Mouse (Mus musculus) gastrocnemius, postnatal 36 days (tissue): ENCODE results near the gene Ostc. TPM values are rescaled to one million over a fixed set of nuclear protein-coding genes. Genes with fewer than 3 reads are reported as not detected.

Experiments used
- DNase-seq, 2 experiments: peaks; one replicate each; pipeline ENCODE4 v3.0.0; 2022
- intact Hi-C: fragments of 180-260 bp; cut with DNase I; formaldehyde crosslinking; loops from one replicate; pipeline ENCODE4 v1.15.1; 2025
- long read RNA-seq, 2 experiments: library from polyadenylated mRNA; stranded (forward); transcript quantifications; one replicate each; pipeline ENCODE4 v2.0.0; 2021
- total RNA-seq, 2 experiments: library from RNA; stranded (reverse); gene quantifications; 2 replicates each; pipeline ENCODE4 v1.2.3; 2021

Gene Ostc
- total RNA-seq = 10 to 100 TPM; 28.9 to 33.4 TPM
- long read RNA-seq, experiment 1, transcript Ostc-201 (4 exons, 1,067 nt) = major isoform, 58 of 61 reads
- long read RNA-seq, experiment 1, partial matches to known transcripts = 0 of 61 reads
- long read RNA-seq, experiment 1, other reads (novel, unspliced or antisense) = 0 of 61 reads
- long read RNA-seq, experiment 2, transcript Ostc-201 (4 exons, 1,067 nt) = major isoform, 64 of 64 reads
- long read RNA-seq, experiment 2, partial matches to known transcripts = 0 of 64 reads
- long read RNA-seq, experiment 2, other reads (novel, unspliced or antisense) = 0 of 64 reads

DNA sequence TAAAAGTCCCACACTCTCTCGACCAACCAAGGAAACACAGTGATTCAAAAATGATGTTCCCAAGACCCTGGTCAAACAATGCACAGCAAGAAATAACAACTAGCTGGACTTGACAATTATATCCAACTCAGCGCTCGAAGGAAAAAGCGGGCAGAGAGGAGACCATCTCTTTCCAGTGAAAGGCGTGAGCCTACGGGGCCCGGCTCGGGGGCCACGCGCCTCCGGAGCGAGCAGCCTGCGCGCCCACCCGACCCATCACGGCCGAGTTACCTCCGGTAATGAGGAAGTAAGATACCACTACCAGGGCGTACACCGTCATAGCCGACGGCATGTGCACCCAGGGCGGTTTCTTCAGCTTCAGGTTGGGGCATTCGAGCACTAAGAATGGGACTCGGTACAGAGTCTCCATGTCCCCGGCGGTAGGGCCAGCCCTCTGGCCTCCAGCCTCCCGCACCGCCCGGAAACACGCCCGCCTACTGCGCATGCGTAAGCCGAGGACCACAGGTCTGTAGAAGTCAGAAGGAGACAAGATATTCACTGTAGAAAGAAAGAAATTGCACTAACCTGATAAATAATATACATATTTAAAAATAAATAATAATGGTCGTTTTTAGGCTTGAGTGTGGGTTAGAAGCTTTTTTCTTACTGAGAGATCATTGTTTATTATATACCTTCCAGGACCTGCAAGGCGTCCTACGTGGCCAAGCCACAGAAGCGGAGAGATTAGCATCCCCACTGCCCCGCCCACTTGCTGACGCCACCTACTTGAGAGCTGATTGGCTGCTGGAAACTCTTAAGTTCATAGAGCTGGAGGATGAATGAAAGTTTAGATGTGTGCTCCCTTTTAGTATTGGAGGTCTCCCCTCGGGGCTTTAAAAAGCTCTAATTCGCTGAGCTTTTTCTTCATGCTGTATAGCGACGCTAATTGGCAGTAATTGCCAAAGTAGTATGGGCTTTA lies at the start of gene Ostc:
Gene Ostc, minus strand, starts transcription at position 478 of the 958 bp plus-strand sequence.
- intact Hi-C loops = no loop called here
- DNase-seq = peak; percentile 89 to 95

DNA sequence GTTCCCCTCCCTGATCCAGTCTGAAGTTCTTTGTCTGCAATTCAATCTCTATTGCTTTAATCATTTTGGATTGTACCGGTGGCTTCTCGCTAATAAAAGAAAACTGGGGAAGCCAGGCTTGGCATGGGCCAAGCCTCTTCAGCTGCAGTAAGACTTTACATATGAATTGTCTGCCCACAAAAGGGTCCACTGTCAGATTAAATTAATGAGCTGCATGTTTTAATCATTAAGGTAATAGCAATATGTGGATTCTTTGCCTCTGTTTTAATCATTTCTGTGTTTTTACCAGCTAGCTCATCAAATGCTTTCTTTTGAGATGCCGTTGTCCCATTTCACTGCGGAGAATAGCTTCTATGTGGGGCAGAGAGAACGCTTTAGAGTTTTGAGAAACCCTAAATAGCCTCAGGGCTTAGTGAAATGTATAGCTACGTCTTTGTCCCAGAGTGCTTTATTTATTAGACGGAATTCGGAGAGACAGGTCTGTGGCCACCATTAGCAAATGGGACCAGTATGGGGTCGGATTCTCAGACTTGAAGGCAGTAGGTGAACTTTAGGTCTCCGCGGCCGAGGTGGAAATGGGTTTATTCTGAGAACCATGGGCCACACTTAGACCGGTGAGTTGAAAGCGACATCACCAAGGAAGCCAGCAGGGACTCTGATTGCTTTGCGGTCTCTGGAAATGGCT lies 49.1 kb upstream of the Ostc start:
- intact Hi-C loops = no loop called here
- DNase-seq = no peak

DNA sequence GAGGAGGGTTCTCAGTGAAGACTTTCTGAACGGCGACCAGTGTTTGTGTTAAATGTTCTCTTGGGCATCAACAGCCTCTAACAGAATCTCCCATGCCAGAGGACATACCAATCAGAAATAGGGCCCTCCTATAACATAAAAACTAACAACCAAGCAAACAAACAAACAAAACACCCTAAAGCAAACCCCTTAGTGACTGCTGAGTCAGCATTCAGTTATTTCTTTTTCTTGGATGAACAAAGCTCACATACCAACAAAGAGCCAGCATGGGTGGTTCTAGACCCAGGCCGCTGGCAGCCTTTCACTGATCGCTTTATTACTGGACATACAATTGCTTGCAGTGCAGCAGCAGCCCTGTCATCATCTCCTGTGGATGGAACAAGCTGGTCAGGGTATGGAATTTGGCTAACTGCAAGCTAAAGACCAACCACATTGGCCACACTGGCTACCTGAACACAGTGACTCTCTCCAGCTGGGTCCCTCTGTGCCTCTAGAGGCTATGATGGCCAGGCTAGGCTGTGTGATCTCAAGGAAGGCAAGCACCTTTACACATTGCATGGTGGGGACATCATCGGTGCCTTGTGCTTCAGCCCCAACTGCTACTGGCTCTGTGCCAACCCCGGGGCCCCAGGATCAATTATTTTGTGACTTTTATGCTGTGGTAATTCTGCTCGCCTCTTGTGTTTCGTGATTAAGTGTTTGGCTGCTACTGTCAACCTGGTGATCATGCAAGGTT lies 48.0 kb upstream of the Ostc start:
- intact Hi-C loops = no loop called here
- no peak for DNase-seq

DNA sequence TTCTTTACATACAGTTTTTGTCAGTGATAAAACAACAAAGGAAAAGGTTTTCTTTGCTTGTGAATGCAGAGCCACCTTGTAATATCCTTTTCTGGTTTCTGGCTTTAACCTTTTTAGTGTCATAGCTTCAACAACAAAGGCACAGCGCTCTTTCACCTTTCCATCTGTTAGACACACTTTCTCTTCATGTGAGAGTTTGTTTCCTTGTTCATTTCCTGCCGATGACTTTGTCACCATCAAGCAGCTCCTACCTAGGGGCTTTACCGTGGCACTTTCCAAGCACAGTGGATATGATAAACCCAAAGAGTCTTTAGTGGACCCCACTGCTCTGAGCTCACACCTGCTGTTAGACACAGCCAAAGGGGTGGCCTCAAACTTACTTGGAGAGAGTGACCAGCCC lies 40.0 kb upstream of the Ostc start:
- intact Hi-C loops = no loop called here
- DNase-seq = no peak

DNA sequence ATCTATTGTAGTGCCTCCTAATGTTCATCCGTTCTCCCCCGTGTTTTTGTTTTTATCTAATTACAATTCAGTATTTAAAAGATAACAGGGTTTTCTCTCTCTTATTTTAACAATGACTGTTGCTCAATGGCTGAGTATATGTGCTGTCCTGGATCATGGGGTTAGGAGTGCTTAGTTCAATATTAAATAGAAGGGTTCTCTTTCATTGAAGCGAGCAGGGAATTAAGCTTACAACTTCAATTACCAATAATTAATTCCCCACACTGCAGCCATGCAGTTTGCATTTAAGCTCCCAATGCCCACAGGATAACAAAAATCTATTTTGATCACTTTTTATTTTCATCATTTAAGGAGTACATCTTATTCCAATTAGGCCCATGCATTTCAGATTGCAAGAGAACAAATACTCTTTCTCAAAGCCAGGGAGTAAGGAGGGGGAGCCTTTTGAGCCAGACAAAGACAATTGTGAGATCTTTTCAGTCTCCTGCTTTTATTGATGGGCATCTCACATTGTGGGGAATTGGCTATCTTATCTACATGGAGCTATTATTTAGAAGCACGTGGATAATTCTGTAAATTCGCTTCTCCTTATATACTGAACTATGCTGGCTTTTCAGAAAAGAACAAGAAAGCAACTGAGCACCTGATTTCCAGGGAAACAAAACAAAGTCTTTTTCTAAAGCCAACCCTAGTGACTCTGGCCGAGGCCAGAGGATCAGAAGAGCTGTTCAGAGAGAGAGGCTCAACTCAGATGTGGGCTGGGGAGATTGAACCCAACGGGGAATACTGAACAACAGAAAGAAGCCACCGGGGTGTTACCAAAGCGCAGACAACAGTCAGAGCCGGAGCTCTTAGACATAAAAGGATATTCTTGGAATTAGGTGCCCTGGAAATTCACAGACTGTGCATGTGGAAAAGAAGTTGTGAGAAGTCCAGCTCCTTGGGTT lies 37.7 kb upstream of the Ostc start:
- intact Hi-C loops = no loop called here
- no peak for DNase-seq

DNA sequence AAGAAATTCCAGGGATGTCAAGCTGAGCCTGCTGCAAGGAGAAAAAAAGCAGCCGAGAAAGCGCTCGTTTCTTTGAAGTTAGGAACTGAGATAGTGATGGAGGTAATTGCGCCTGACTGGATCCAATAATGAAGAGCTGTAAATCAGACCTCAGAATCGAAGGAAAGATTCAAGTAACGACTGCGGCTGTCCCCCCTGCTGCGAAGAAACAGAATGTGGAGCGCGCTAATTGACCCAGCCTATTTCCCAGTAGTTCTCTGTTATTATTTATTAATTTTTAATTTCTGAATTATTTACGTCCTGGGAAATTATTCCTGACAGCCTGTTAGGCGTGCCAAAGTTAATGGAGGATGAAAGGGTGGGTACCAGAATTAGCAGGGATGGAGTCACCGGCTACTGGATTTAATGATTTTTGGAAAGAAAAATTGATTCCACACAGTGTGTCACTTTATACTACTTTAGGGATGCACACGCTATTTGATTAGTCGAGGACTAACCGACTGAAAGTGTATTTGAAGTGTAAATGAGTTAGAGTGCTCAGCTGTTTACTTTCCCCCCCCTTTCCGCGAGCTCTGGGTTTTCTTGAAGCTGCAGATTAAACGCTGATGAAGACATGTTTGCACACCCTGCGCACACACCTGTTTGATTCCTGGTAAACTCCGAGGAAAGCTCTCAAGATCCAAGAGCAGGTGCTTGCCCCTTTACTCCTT lies 28.6 kb upstream of the Ostc start:
- no peak for DNase-seq
- intact Hi-C loops = no loop called here

DNA sequence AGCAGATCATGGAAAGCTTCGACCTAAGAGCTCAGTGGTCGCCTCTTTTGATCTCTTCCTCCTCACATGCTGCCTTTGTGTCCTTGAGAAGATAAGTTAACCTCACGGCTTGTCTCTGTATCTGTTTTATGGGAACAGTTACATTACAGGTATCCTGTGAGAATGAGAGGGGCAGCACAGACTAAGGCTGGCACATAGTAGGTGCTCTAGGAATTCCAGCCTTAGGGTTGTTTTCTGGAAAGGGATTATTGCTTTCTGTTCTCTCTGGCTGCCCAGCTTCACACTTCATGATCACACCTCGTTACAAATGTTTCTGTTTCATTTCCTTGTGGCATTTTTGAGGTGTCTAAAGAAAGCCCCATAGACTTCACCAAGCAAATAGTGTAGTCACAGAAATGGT lies 27.5 kb upstream of the Ostc start:
- DNase-seq = no peak
- intact Hi-C loops = no loop called here

DNA sequence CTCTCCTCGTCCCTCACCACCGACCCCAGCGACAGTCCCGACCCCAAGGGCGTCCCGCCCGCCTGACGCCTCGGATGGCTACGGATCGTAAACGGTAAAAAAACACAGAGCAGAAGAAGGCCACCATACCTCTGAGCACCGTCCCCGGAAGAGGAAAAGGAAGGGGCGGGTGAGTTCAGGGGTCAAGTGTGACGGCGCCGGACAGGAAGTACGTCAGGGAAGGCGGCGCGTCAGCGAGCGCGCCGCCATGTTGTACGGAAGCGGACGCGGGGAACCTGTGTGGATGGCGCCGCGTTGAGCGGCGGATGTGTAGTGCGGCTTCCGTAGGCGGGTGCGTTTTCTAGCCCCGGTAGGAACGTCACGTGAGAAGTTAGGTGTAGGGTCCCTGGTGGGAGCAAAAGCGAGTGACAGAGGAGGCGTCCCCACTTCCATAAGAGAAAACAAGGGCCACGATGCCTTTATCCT lies 21.0 kb upstream of the Ostc start, which contains the start of gene Rpl34:
Gene Rpl34, minus strand, starts transcription at position 210 of the 465 bp plus-strand sequence.
- intact Hi-C loops = no loop called here
- peak; percentile 88 to 89 for DNase-seq

DNA sequence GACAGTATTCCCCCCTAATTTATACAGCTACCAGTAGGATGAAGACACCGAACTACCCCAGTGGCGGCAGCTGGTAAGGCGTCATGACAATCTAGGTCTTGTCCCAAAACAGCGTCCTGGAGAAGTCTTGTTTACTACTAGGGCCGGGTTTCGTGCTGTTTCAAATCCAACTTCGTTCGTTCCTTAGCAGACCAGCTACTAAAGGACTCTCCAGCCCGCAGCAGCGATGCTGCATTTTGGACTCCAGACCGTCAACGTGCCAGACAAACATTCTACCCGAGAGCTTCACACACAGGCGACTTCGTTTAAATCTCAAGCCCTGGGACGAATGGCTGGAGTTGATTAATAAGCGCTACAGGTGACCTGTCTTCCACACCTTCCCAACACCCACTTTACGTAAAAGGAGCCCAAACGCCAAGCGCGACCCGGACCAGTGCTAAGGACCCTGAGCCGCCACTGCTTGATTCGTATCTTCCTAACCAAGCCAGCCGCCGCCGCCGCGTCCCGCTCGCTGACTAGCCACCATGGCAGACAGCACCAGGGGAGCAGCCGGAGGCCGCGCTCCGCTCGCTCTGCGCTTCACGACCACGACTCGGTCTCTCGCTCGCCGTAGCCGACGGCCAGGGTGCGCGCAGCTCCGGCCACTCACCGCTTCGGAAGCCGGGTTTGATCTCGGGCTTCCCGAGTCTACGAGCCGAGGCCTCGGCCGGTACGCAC lies 20.4 kb upstream of the Ostc start:
- intact Hi-C loops = no loop called here
- peak in 1 of 2 experiments; percentile 5 for DNase-seq

DNA sequence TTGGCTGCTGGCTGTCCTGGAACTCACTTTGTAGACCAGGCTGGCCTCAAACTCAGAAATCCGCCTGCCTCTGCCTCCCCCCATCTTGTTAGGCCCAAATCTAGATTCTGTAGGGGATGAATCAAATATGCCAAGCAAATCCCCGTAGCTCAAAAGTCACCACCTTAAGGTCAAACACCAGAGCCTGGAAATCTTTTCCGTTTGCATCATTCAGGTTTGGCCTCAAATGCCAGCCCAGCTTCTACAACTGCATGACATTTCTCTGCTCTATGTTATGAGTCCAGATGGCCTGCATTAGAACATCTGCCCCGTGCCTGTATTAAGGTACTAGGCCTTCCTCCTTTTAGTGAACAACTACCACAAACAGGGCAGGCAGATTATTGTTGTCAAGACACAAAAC lies 18.4 kb upstream of the Ostc start:
- intact Hi-C loops = no loop called here

DNA sequence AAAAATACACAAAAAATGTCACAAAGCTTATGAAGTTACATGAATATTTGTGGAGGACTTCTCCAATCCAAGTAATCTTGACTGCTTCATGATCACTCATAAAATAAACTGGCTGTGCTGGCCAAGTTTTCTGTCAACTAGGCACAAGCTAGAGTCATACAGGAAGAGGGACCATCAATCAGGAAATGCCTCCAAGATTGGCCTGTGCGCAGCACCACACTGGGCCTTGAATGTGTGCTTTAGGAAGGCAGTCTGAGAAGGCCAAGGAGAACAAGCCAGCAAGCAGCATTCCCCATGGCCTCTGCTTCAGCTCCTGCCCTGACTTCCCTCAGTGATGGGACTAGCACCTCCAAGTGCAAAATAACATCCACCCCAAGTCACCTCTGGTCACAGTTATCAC lies 17.8 kb upstream of the Ostc start:
- intact Hi-C loops = no loop called here
- no peak for DNase-seq

More for the DNA sequence above, 18.4 kb upstream of the Ostc start:
- DNase-seq = no peak

DNA sequence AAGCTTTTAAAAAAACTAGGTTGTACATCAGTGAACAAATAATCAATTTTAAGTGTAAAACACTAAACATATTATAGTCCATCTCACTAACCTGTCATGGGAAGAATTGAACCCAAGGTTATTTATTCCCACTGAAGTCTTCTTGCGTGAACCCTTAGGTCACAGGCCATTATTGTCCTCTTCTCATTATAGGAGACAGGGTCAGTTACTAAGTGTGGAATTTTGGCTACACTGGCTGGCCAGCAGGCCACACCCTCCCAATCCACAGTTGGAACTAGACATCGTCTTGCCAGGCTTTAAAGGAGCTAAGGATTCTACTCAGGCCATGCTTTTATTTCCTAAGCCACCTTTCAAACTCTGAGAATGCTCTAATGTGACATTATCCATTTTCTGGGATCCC lies 16.5 kb upstream of the Ostc start:
- intact Hi-C loops = no loop called here
- DNase-seq = no peak

DNA sequence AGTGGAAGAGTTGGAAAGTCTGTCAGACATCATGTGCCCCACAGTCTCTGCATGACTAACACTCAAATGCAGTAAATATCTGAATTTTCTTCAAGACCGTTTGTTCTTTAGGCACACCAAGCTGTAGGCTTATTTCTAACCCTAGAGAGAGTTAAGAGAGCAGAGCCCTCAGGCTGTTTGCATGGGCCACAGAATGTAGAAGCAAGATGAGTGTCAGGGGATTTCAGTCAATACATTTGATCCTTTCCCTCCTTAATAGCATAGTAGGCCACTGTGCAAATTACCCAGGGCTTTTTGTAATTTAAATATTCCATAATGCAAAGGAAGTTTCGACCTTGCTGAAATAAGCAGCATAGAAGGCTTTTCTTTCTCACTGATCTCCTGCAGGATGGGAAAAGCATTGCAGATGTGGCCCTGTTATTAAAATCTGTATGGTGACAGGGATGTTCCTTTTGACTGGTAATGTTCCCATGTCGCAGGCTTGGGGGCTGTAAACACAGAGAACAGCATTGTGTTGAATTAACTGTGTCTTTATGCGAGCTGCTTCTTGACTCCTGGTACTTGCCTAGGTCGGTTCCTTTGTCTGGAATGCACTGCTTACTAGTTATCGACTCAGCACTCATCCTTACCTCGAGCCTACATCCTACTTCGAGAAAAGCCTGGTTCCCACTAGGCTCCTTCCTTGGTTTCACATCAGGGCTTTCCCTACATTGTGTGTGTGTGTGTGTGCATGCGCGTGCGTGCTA lies 13.7 kb upstream of the Ostc start:
- DNase-seq = no peak
- intact Hi-C loops = no loop called here

DNA sequence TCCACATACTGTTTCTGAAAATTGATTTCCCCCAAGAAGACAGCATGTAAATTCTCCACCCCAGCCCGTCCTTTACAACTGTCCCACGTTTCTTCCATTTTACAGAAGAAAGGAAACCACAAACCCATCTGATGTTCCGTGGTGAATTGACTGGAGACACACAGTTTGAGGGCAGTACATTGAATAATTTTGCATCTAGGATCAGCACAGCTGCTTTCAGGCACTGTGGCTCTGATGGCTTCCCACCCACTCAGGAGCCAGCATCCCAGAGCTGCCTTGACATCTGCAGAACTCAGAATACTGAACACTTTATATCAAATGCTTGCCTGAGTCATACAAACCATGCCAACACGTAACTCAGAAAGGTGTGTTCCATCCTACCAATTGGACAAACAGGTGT lies 11.0 kb upstream of the Ostc start:
- intact Hi-C loops = no loop called here
- no peak for DNase-seq

DNA sequence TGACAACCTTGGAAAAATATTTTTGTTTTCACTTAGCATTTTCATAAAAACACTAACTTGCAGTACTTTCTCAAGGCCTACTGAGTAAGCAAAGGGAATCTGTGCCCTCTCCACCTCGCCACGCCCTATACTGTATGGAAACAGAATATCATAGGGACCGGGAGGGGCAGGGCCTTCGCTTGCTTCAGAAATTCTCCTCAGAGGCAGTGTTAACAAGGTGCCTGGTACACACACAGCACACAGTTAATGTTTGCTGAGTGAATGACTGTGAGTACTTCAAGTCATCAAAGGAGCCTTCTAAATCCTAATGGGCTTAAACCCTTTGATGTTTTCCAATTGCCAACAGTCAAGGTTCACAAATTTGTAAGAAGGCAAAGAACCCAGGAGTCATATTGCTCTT lies 9.6 kb upstream of the Ostc start:
- intact Hi-C loops = no loop called here
- no peak for DNase-seq

DNA sequence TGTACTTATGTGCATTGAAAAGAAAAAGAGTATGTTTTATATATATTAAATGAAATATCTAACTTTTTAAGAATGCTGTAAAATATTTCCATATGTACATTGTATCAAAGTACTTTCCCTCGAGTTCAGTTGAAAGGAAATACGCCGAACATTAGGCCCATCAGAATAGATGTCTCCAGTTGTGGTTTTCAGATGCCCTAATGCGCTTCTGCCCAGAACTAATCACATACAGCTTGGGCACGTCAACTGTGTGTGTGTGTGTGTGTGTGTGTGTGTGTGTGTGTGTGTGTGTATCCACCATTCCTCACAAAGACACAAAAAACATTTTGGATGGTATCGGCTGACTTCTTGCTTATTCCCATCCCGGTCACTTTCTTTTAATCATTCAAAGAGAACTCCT lies 7.3 kb upstream of the Ostc start:
- no peak for DNase-seq
- intact Hi-C loops = no loop called here
